Mouse (Mus musculus): Measurements from ENCODE around the gene Repin1. TPM values are rescaled to one million over a fixed set of nuclear protein-coding genes. Genes with fewer than 3 reads are reported as not detected.
A peak's percentile ranks its signal among the peaks of the same experiment; 100 is the strongest.
"Not testable (repeated sequence)": the region's sequence is repeated elsewhere in the genome, so short reads cannot be mapped to it uniquely, and the experiment has no call there.

The Repin1 gene
- polyA plus RNA-seq, 1 experiment from 2014 or later: 37.4 TPM

DNA sequence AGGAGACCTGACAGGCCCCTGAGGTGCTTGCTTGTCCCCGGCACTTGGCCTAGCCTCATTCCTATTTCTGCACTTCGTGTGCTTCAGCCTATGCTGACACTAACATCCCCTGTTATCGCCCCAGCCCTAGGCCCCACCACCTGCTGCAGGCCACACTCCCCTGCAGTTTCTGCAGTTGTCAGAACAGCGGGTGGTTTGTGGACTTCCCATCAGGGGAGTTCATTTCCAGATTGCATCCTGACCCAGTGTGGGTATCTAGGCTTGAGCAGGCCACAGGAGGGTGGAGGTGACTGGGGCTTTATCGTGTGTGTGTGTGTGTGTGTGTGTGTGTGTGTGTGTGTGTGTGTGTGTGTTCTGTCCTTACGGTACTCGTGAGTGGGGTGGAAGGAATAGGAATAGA lies 15.8 kb downstream of the Repin1 start:
- DNase-seq (ENCODE audit: low spot score): no peak
- H3K27me3 ChIP-seq (ENCODE audit: control insufficient read depth, insufficient read depth, low read length): no peaks in the 10 kb centered on the region
- H3K4me3 ChIP-seq (replicated peaks; ENCODE audit: low read length): no peak overlapping the region
- H3K9ac ChIP-seq: no peak overlapping the region
- ATAC-seq (ENCODE audit: low FRiP score): no peak
- H3K4me2 ChIP-seq (replicated peaks): no peak overlapping the region
- peaks cover 15% of the 10 kb centered on the region for H3K36me3 ChIP-seq (replicated peaks; ENCODE audit: control insufficient read depth, insufficient read depth)
- H3K9me3 ChIP-seq (ENCODE audit: control insufficient read depth, low read length): no peaks in the 10 kb centered on the region
- H3K27ac ChIP-seq: no peak overlapping the region
- no peaks in the 10 kb centered on the region for H3K4me1 ChIP-seq (replicated peaks; ENCODE audit: control insufficient read depth, insufficient read depth, low read length)
- 44% methylated on average over 7 of the region's 7 CpGs for WGBS

DNA sequence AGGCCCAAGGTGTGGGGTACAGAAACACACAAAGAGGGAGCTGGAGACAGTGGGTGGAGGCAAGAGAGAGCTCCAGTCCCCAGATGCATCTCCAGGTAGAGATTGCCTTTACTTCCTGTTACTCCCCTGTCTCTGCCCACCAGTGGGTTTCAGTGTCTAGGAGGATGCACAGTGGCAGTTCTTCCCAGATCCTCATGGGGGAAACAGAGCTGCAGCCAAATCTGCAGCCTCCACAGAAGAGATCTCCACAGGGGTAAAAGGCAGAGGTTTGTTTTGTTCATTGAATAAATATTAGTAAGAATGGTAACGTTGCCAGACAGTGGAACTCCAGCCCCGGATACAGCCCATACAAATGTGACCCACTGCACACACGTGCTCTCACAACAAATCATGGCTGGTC lies 17.0 kb downstream of the Repin1 start:
- Histone ChIP-seq H3K4me2 (replicated peaks) (no peak overlapping the region), H3K9ac (no peak overlapping the region), H3K4me1 (replicated peaks; ENCODE audit: control insufficient read depth, insufficient read depth, low read length) (no peaks in the 10 kb centered on the region), H3K9me3 (ENCODE audit: control insufficient read depth, low read length) (no peaks in the 10 kb centered on the region), H3K27me3 (ENCODE audit: control insufficient read depth, insufficient read depth, low read length) (no peaks in the 10 kb centered on the region), H3K36me3 (replicated peaks; ENCODE audit: control insufficient read depth, insufficient read depth) (peaks cover 15% of the 10 kb centered on the region), H3K4me3 (replicated peaks; ENCODE audit: low read length) (no peak overlapping the region), H3K27ac (no peak overlapping the region)
- ATAC-seq (ENCODE audit: low FRiP score) (no peak), DNase-seq (ENCODE audit: low spot score) (no peak)
- WGBS: 74% methylated on average over 3 of the region's 3 CpGs

DNA sequence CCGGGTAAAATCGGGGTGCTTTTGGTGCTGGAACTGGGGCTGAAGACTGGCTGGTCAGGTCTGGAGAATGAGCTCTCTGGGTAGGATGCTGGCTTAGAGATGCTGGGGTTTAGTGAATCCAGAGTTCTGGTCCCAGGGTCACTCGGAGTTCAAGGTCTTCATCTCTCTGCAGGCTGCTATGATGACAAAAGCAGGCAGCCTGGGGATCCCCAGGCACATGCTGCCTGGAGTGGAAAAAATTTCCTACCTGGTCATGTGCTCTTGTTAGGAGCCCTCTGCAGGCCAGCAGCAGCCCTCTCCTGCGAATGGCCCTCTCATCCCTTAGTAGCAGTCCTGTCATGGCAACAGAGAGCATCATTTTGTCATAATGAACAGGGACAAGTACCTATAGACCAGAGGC lies 19.8 kb downstream of the Repin1 start:
- Histone ChIP-seq H3K27ac (no peak overlapping the region), H3K9me3 (ENCODE audit: control insufficient read depth, low read length) (no peaks in the 10 kb centered on the region), H3K4me2 (replicated peaks) (no peak overlapping the region), H3K4me3 (replicated peaks; ENCODE audit: low read length) (no peak overlapping the region), H3K27me3 (ENCODE audit: control insufficient read depth, insufficient read depth, low read length) (no peaks in the 10 kb centered on the region), H3K4me1 (replicated peaks; ENCODE audit: control insufficient read depth, insufficient read depth, low read length) (no peaks in the 10 kb centered on the region), H3K9ac (no peak overlapping the region), H3K36me3 (replicated peaks; ENCODE audit: control insufficient read depth, insufficient read depth) (peaks cover 19% of the 10 kb centered on the region)
- WGBS: 95% methylated on average over 4 of the region's 4 CpGs
- DNase-seq (ENCODE audit: low spot score) (no peak), ATAC-seq (ENCODE audit: low FRiP score) (no peak)

DNA sequence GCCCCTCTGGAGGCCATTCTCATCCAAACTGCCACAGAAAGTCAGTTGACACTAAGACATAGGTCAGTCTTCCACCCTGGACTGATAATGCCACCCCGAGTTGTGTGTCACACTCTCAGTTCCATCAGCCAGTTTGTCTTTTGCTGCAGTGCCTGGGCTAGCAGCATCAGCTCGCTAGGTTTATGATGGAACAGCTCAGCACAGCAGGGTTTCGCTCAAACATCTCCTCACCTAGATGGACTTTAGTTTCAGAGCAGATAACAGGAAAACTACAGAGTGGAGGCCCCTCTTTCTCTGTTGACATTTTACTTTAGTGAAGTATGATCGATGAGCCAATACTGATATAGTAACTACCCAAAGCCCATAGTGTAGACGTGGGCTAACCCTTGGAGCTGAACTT lies 21.1 kb downstream of the Repin1 start:
- DNase-seq (ENCODE audit: low spot score): no peak
- Histone ChIP-seq H3K4me3 (replicated peaks; ENCODE audit: low read length) (no peak overlapping the region), H3K36me3 (replicated peaks; ENCODE audit: control insufficient read depth, insufficient read depth) (peaks cover 29% of the 10 kb centered on the region), H3K4me2 (replicated peaks) (no peak overlapping the region), H3K27ac (no peak overlapping the region), H3K4me1 (replicated peaks; ENCODE audit: control insufficient read depth, insufficient read depth, low read length) (no peaks in the 10 kb centered on the region), H3K9me3 (ENCODE audit: control insufficient read depth, low read length) (no peaks in the 10 kb centered on the region), H3K27me3 (ENCODE audit: control insufficient read depth, insufficient read depth, low read length) (no peaks in the 10 kb centered on the region), H3K9ac (no peak overlapping the region)
- WGBS: 93% methylated on average over 5 of the region's 5 CpGs
- no peak for ATAC-seq (ENCODE audit: low FRiP score)

DNA sequence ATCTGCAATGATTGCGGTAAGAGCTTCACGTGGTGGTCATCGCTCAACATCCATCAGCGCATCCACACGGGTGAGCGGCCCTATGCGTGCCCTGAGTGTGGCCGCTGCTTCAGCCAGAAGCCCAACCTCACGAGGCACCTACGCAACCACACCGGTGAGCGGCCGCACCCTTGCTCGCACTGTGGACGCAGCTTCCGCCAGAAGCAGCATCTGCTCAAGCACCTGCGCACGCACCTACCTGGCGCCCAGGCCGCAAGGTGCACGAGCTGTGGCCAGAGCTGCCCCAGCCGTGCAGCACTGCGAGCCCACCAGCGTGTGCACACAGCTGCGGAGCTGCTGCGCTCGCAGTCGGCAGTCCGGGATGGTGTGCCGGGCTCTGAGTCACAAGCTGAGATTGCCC lies 26.3 kb downstream of the Repin1 start:
- WGBS: 93% methylated on average over 30 of the region's 30 CpGs
- H3K4me1 ChIP-seq (replicated peaks; ENCODE audit: control insufficient read depth, insufficient read depth, low read length): no peaks in the 10 kb centered on the region
- no peak overlapping the region for H3K4me2 ChIP-seq (replicated peaks)
- no peak for DNase-seq (ENCODE audit: low spot score)
- no peaks in the 10 kb centered on the region for H3K27me3 ChIP-seq (ENCODE audit: control insufficient read depth, insufficient read depth, low read length)
- no peaks in the 10 kb centered on the region for H3K9me3 ChIP-seq (ENCODE audit: control insufficient read depth, low read length)
- no peak for ATAC-seq (ENCODE audit: low FRiP score)
- no peak overlapping the region for H3K4me3 ChIP-seq (replicated peaks; ENCODE audit: low read length)
- peaks cover 37% of the 10 kb centered on the region for H3K36me3 ChIP-seq (replicated peaks; ENCODE audit: control insufficient read depth, insufficient read depth)
- H3K9ac ChIP-seq: no peak overlapping the region
- no peak overlapping the region for H3K27ac ChIP-seq

DNA sequence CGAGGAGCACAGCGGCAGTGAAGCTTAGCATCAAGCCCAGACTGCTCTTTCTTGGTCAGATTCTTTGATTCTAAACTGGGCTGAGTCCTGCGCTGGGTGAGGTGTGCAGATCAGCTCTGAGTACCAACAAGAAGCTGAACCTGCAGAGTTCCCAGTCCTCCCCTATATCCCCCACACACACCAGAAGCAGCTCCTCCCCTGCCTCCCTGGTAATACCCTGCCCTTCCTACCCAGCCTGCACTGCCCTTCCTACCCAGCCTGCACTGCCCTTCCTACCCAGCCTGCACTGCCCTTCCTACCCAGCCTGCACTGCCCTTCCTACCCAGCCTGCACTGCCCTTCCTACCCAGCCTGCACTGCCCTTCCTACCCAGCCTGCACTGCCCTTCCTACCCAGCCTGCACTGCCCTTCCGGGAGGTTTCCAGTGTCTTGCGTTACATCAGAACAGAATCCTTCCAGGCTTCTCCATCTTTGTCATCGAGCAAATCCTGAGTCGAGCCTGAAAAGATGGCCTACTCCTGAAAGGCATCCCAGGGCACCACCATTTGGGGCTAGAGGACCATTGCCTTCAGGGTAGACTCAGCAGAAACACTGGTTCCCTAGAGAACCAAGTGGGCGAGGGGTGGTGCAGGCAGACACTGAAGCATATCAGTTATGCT lies 28.6 kb downstream of the Repin1 start:
- ATAC-seq (ENCODE audit: low FRiP score); DNase-seq (ENCODE audit: low spot score); H3K4me2 ChIP-seq (replicated peaks); H3K4me1 ChIP-seq (replicated peaks; ENCODE audit: control insufficient read depth, insufficient read depth, low read length); H3K27ac ChIP-seq; H3K27me3 ChIP-seq (ENCODE audit: control insufficient read depth, insufficient read depth, low read length); H3K9ac ChIP-seq; H3K9me3 ChIP-seq (ENCODE audit: control insufficient read depth, low read length); H3K4me3 ChIP-seq (replicated peaks; ENCODE audit: low read length): not testable (repeated sequence)
- H3K36me3 ChIP-seq (replicated peaks; ENCODE audit: control insufficient read depth, insufficient read depth): peaks cover 33% of the 10 kb centered on the region
- 86% methylated on average over 8 of the region's 8 CpGs for WGBS

DNA sequence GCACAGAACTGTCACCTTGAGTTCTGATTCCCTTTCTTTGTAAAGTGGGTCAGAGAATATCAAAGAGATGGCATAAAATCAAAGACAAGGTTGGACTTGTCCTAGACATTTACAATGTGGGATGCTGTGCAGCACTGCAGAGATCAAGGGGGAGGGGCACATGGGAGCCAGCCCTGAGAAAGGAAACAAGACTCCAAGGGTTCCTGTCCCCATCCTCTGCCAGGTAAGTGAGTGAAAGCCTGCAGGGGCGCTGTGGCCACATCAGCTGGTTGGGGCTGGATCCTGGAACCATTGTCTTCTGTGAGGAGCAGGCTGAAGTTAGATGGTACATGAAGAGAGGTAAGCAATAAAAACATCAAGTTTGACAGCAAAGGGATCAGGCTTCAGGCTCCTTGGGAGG lies 29.8 kb downstream of the Repin1 start:
- Histone ChIP-seq H3K36me3 (replicated peaks; ENCODE audit: control insufficient read depth, insufficient read depth) (peaks cover 33% of the 10 kb centered on the region), H3K27me3 (ENCODE audit: control insufficient read depth, insufficient read depth, low read length) (peaks cover 14% of the 10 kb centered on the region), H3K4me3 (replicated peaks; ENCODE audit: low read length) (no peak overlapping the region), H3K4me1 (replicated peaks; ENCODE audit: control insufficient read depth, insufficient read depth, low read length) (no peaks in the 10 kb centered on the region), H3K4me2 (replicated peaks) (no peak overlapping the region), H3K9me3 (ENCODE audit: control insufficient read depth, low read length) (no peaks in the 10 kb centered on the region), H3K9ac (no peak overlapping the region), H3K27ac (no peak overlapping the region)
- ATAC-seq (ENCODE audit: low FRiP score): no peak
- 19% methylated on average over 1 of the region's 1 CpGs for WGBS
- DNase-seq (ENCODE audit: low spot score): no peak

DNA sequence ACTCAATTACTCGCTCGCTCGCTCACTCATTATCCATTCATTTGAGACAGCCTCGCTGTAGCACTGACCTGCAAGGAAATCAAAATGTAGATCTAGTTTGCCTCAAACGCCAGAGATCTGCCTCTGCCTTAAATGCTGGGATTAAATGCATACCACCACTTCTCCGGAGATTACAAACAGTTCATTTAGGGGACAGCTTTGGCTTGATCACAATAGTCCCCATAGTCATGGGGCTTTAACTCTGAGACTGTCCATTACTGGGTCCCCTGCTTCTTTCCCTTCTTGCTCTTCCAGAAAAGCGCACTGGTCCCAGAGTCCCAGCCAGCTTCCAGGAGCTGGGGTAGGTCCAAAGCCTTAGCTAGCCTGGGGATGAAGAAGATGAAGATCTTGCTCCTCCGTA lies 32.8 kb downstream of the Repin1 start, which contains the start of gene AI854703:
TSS of gene AI854703 (plus strand) at position 301 of the 400 bp plus-strand sequence.
- H3K4me2 ChIP-seq (replicated peaks): peak within 1 kb of the TSS; percentile 76
- H3K4me1 ChIP-seq (replicated peaks; ENCODE audit: control insufficient read depth, insufficient read depth, low read length): peaks cover 12% of the 10 kb centered on the region
- no peak within 1 kb of the TSS for H3K27ac ChIP-seq
- WGBS: 30% methylated on average over 8 of the region's 8 CpGs
- 0 out of 2 replicates have a peak, but pooled peaks cover 5% of the 10 kb centered on the region for H3K36me3 ChIP-seq (replicated peaks; ENCODE audit: control insufficient read depth, insufficient read depth)
- no peaks in the 10 kb centered on the region for H3K9me3 ChIP-seq (ENCODE audit: control insufficient read depth, low read length)
- ATAC-seq (ENCODE audit: low FRiP score) (no peak), DNase-seq (ENCODE audit: low spot score) (no peak)
- H3K9ac ChIP-seq: peak within 1 kb of the TSS; percentile 60
- peak within 1 kb of the TSS; percentile 49 for H3K4me3 ChIP-seq (replicated peaks; ENCODE audit: low read length)
- peaks cover 18% of the 10 kb centered on the region for H3K27me3 ChIP-seq (ENCODE audit: control insufficient read depth, insufficient read depth, low read length)

DNA sequence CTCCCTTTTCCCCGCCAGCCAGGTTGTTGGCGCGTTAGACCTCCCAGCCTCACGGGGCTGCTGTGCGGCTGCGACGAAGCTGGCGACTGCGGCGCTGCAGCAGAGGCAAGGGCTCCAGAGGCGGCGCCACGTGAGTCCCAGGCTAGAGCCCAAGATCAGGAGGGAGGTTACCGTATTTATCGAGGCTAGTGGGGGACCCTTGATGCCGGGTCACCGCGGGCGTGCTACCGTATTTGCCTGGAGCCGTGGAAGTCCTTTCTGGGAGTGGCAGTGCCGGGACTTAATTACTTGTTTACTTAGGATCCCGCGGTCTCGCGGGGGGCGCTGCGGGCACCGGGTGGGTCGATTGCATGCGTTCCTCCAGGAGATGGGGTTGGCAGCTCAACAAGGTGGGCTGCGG lies 33.3 kb downstream of the Repin1 start:
- H3K4me3 ChIP-seq (replicated peaks; ENCODE audit: low read length): peak overlapping the region; percentile 49
- peaks cover 12% of the 10 kb centered on the region for H3K4me1 ChIP-seq (replicated peaks; ENCODE audit: control insufficient read depth, insufficient read depth, low read length)
- H3K4me2 ChIP-seq (replicated peaks): peak overlapping the region; percentile 76
- ATAC-seq (ENCODE audit: low FRiP score) (no peak), DNase-seq (ENCODE audit: low spot score) (peak; percentile 45)
- H3K9me3 ChIP-seq (ENCODE audit: control insufficient read depth, low read length): no peaks in the 10 kb centered on the region
- peak overlapping the region; percentile 60 for H3K9ac ChIP-seq
- WGBS: under 1% methylated on average over 32 of the region's 32 CpGs
- peaks cover 18% of the 10 kb centered on the region for H3K27me3 ChIP-seq (ENCODE audit: control insufficient read depth, insufficient read depth, low read length)
- H3K27ac ChIP-seq: no peak overlapping the region
- 0 out of 2 replicates have a peak, but pooled peaks cover 2% of the 10 kb centered on the region for H3K36me3 ChIP-seq (replicated peaks; ENCODE audit: control insufficient read depth, insufficient read depth)

DNA sequence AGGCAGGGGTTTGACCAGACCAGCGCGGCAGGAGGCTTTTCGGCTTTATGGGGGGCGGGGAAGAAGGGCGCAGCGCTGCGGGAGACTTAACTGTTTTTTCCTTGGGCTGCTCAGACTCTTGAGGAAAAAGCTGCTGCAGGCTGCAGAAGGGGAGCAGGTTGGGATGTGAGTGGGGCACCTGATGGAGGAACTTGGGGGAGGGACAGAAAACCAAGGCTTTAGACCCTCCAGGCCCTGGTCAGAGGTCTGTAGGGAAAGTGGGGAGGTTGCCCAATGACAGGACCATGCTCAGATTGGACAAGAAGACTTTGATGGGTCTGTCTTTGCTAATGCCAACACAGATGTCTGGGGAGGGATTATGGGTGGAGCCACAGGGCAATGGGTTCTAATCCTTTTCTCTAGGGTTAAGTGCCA lies 33.8 kb downstream of the Repin1 start:
- Histone ChIP-seq H3K36me3 (replicated peaks; ENCODE audit: control insufficient read depth, insufficient read depth) (no peaks in the 10 kb centered on the region), H3K9me3 (ENCODE audit: control insufficient read depth, low read length) (no peaks in the 10 kb centered on the region), H3K27ac (no peak overlapping the region), H3K9ac (peak overlapping the region; percentile 60), H3K4me3 (replicated peaks; ENCODE audit: low read length) (peak overlapping the region; percentile 49), H3K4me1 (replicated peaks; ENCODE audit: control insufficient read depth, insufficient read depth, low read length) (peaks cover 12% of the 10 kb centered on the region), H3K4me2 (replicated peaks) (peak overlapping the region; percentile 76), H3K27me3 (ENCODE audit: control insufficient read depth, insufficient read depth, low read length) (peaks cover 18% of the 10 kb centered on the region)
- WGBS: 5% methylated on average over 7 of the region's 7 CpGs
- no peak; the same call in 1 of the 2 replicates for ATAC-seq (ENCODE audit: low FRiP score)
- DNase-seq (ENCODE audit: low spot score): no peak
